Mouse (Mus musculus) brain, embryonic 14.5 days (tissue): ENCODE measurements around the gene Atm.

Source experiments
- CTCF ChIP-seq: fragments of 200-500 bp; IDR thresholded peaks from 2 replicates; pipeline ENCODE4 v1.5.1; 2012; ENCODE audit warnings: inconsistent platforms, mild to moderate bottlenecking, moderate library complexity, borderline replicate concordance; ENCODE audit not compliant: insufficient read depth, insufficient read length; ENCODE audit errors: extremely low read depth
- POLR2A ChIP-seq: fragments of 200-500 bp; IDR thresholded peaks from 2 replicates; pipeline ENCODE4 v1.6.1; 2012; ENCODE audit warnings: mild to moderate bottlenecking, inconsistent platforms, borderline replicate concordance; ENCODE audit not compliant: poor library complexity, insufficient read depth, insufficient read length, severe bottlenecking; ENCODE audit errors: extremely low read depth

- TF ChIP-seq CTCF (no peak), POLR2A (no peak)
Observed at GRCm38 (mm10) chr9:53435830-53436570, 100.5 kb downstream of the Atm start.
